Mouse (Mus musculus) lung, embryonic 14.5 days (tissue): ENCODE results near the gene Acot7. TPM values are rescaled to one million over a fixed set of nuclear protein-coding genes. Genes with fewer than 3 reads are reported as not detected.
A peak's percentile ranks its signal among the peaks of the same experiment; 100 is the strongest.

Experiments used
- ATAC-seq: fragments of 200-750 bp; cut with Nextera tagmentation; 2 replicates; pipeline ENCODE4 v1.8.0; 2017; ENCODE audit warnings: mild to moderate bottlenecking, moderate TSS enrichment, moderate library complexity; ENCODE audit not compliant: insufficient read depth
- DNase-seq: peaks from one replicate; pipeline ENCODE4 v3.0.0-alpha.2; 2015
- H3K27ac ChIP-seq: fragments of 300-500 bp; sonication (generic); 2 replicates; pipeline ENCODE4 v1.5.1; 2014; ENCODE audit warnings: low read depth, mild to moderate bottlenecking, moderate library complexity
- H3K27me3 ChIP-seq: fragments of 300-500 bp; sonication (generic); 2 replicates; pipeline ENCODE4 v1.6.1; 2014; ENCODE audit warnings: low read length, control low read depth; ENCODE audit not compliant: insufficient read depth
- H3K36me3 ChIP-seq: fragments of 300-500 bp; sonication (generic); 2 replicates; pipeline ENCODE4 v1.6.1; 2014; ENCODE audit warnings: control low read depth; ENCODE audit not compliant: insufficient read depth
- H3K4me1 ChIP-seq: fragments of 300-500 bp; sonication (generic); 2 replicates; pipeline ENCODE4 v1.6.1; 2014; ENCODE audit warnings: antibody characterized with exemption, control low read depth; ENCODE audit not compliant: insufficient read depth
- H3K4me2 ChIP-seq: fragments of 300-500 bp; sonication (generic); 2 replicates; pipeline ENCODE4 v1.6.1; 2014; ENCODE audit warnings: mild to moderate bottlenecking
- H3K4me3 ChIP-seq: fragments of 300-500 bp; sonication (generic); 2 replicates; pipeline ENCODE4 v1.5.1; 2014; ENCODE audit warnings: low read depth, low read length
- H3K9ac ChIP-seq: fragments of 300-500 bp; sonication (generic); 2 replicates; pipeline ENCODE4 v1.6.1; 2014
- H3K9me3 ChIP-seq: fragments of 300-500 bp; sonication (generic); 2 replicates; pipeline ENCODE4 v1.6.1; 2016; ENCODE audit warnings: low read depth, low read length, control low read depth
- CTCF ChIP-seq: IDR thresholded peaks from 2 replicates; pipeline ENCODE4 v1.5.1; 2016; ENCODE audit warnings: antibody characterized with exemption, low read depth
- WGBS: fragments of 180-500 bp; shearing (Covaris S2); extraction: QIAGEN DNeasy Blood & Tissue Kit; methylation state at CpG from one replicate; pipeline ENCODE4 v1.1.7; 2014; 5-methylcytosine and 5-hydroxymethylcytosine counted together
- polyA plus RNA-seq: library from polyadenylated mRNA; unstranded; fragments of >200 nt; fragmentation: Nextera tagmentation; extraction: Ambion mirVana; gene quantifications from 2 replicates; pipeline ENCODE4 v1.2.1, GENCODE M21; 2014

Gene Acot7
- polyA plus RNA-seq, 1 experiment from 2014 or later: 55.8 TPM

DNA sequence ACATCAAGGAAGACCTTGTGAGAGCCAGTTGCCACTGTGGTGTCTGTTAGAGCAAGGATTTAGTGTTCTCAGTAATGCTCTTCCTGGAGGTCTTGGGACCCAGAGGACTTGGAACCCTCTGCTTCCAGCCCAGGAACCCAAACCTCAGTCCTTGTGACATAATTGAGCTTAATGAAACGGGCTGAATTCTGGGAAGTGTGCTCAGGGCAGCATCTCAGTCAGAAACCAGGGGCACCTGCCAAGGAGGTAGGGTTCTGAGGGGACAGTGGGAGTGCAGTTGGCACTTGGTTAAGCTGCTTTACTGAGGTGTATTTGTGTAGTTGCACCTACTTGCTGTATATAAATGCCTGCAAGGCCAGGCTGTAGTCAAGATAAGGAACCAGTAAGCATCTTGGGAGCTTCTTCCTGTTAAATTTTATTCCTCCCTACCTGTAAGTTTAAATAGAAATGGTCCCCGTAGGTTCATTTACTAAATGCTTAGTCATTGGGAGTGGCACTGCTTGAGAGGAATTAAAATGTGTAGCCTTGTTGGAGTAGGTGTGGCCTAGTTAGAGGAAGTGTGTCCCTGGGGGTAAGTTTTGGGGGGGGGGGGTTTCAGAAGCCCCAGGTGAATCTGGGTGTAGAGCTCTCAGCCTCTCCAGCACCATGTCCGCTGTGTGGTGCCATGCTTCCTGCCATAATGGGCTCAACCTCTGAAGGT, 16.7 kb downstream of the Acot7 start:
- DNase-seq: no peak
- H3K36me3 ChIP-seq: no peaks in the 10 kb centered on the region
- TF ChIP-seq CTCF: no peak
- 82% methylated on average over 3 of the region's 3 CpGs for WGBS
- H3K4me2 ChIP-seq: no peak overlapping the region
- H3K9me3 ChIP-seq: no peaks in the 10 kb centered on the region
- no peak overlapping the region for H3K9ac ChIP-seq
- H3K27ac ChIP-seq: no peak overlapping the region
- no peaks in the 10 kb centered on the region for H3K27me3 ChIP-seq
- H3K4me1 ChIP-seq: no peaks in the 10 kb centered on the region
- no peak overlapping the region for H3K4me3 ChIP-seq
- ATAC-seq: no peak

- Histone ChIP-seq H3K4me2 (no peak overlapping the region), H3K27me3 (no peaks in the 10 kb centered on the region), H3K4me3 (no peak overlapping the region), H3K4me1 (peaks cover 4% of the 10 kb centered on the region), H3K9ac (no peak overlapping the region), H3K36me3 (no peaks in the 10 kb centered on the region), H3K9me3 (no peaks in the 10 kb centered on the region), H3K27ac (no peak overlapping the region)
- TF ChIP-seq CTCF: no peak
- WGBS: 86% methylated on average over 8 of the region's 9 CpGs
- DNase-seq: no peak
- no peak for ATAC-seq
These were observed 18.3 kb downstream of the Acot7 start for GRCm38 (mm10) chr4:152196276-152196675.

DNA sequence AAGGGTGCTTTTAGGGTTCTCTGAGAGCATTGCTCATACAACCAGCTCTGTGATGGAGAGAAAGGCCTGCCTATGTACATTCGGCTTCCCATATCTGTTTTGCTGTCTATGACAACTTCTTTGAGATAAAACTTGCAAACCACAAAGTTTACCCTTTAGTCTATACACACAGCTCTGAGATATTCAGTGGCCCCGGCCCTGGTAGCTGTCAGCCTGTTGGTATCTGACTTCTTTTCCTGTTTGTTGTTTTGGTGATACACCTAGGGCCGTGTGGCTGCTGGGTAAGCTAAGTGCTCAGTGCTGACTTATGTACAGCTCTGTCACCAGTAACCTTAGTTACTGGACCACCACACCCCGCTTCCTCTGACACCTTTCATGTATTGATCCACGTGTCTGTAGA, 19.6 kb downstream of the Acot7 start:
- Histone ChIP-seq H3K9me3 (no peaks in the 10 kb centered on the region), H3K27ac (no peak overlapping the region), H3K4me2 (no peak overlapping the region), H3K36me3 (no peaks in the 10 kb centered on the region), H3K9ac (no peak overlapping the region), H3K27me3 (no peaks in the 10 kb centered on the region), H3K4me1 (peaks cover 15% of the 10 kb centered on the region), H3K4me3 (no peak overlapping the region)
- no peak for TF ChIP-seq CTCF
- no peak for ATAC-seq
- no peak for DNase-seq
- WGBS: 53% methylated on average over 5 of the region's 5 CpGs

DNA sequence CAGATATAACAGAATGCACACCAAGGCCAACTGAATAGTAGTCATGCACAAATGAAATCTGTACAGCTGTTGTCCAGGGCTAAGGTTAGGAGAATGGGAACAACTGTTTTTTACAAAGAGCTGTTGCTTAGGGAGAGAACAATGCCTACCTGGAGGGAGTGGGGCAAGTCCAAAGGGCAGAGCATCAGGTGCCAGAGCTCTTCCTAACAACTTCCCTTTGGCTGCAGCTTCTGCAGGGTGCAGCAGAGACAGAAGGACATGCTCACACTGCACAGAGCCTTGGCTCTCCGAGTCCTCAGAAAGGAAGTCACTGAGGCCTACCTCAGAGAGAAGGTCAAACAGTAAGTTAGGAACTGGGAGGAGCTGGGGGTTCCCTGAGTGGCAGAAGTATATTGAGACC, 21.7 kb downstream of the Acot7 start:
- no peak for ATAC-seq
- Histone ChIP-seq H3K4me1 (peaks cover 19% of the 10 kb centered on the region), H3K27me3 (no peaks in the 10 kb centered on the region), H3K36me3 (no peaks in the 10 kb centered on the region), H3K9ac (no peak overlapping the region), H3K4me2 (no peak overlapping the region), H3K4me3 (no peak overlapping the region), H3K9me3 (no peaks in the 10 kb centered on the region), H3K27ac (no peak overlapping the region)
- TF ChIP-seq CTCF: no peak
- WGBS: 59% methylated on average over 1 of the region's 1 CpGs
- DNase-seq: no peak

- Histone ChIP-seq H3K9me3 (no peaks in the 10 kb centered on the region), H3K27me3 (no peaks in the 10 kb centered on the region), H3K36me3 (no peaks in the 10 kb centered on the region), H3K4me2 (no peak overlapping the region), H3K4me3 (no peak overlapping the region), H3K27ac (peak overlapping the region; percentile 46; the same call in 1 of the 2 replicates), H3K9ac (no peak overlapping the region), H3K4me1 (peaks cover 19% of the 10 kb centered on the region)
- peak; percentile 83 for DNase-seq
- TF ChIP-seq CTCF: no peak
- ATAC-seq: peak; percentile 87
- WGBS: 27% methylated on average over 6 of the region's 6 CpGs
These were observed 23.6 kb downstream of the Acot7 start for GRCm38 (mm10) chr4:152201492-152201891.

DNA sequence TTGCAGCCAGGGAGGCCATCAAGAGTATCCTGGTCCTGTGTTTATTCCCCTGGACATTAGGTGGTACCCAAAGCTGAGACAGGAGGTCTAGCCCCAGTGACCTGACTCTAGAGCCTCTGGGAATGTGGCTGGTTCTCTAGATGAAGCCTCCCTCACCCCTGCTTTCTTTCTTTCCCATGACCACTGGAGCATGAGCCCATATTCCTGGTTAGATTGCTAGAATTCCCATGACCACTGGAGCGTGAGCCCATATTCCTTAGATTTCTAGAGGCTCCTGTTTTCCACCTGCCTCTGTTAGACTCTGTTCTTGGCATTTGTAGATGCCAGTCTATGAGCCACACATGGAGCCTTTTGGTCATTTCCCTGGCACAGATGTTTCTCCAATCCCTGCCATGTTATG, 24.5 kb downstream of the Acot7 start:
- no peak overlapping the region for H3K9ac ChIP-seq
- H3K9me3 ChIP-seq: no peaks in the 10 kb centered on the region
- no peak overlapping the region for H3K4me3 ChIP-seq
- 100% methylated on average over 1 of the region's 1 CpGs for WGBS
- TF ChIP-seq CTCF: no peak
- no peaks in the 10 kb centered on the region for H3K36me3 ChIP-seq
- DNase-seq: no peak
- H3K27me3 ChIP-seq: no peaks in the 10 kb centered on the region
- H3K4me2 ChIP-seq: no peak overlapping the region
- ATAC-seq: no peak
- peaks cover 19% of the 10 kb centered on the region for H3K4me1 ChIP-seq
- H3K27ac ChIP-seq: no peak overlapping the region

GRCm38 (mm10) chr4:152202905-152203304, 25.0 kb downstream of the Acot7 start:
- ATAC-seq: no peak
- no peak overlapping the region for H3K9ac ChIP-seq
- H3K4me1 ChIP-seq: peaks cover 19% of the 10 kb centered on the region
- WGBS: 67% methylated on average over 3 of the region's 3 CpGs
- TF ChIP-seq CTCF: no peak
- H3K27me3 ChIP-seq: no peaks in the 10 kb centered on the region
- no peak overlapping the region for H3K4me3 ChIP-seq
- no peaks in the 10 kb centered on the region for H3K36me3 ChIP-seq
- H3K27ac ChIP-seq: no peak overlapping the region
- no peak overlapping the region for H3K4me2 ChIP-seq
- peak; percentile 14 for DNase-seq
- H3K9me3 ChIP-seq: no peaks in the 10 kb centered on the region
